Mouse (Mus musculus): ENCODE data around the gene Zfp988. TPM values are rescaled to one million over a fixed set of nuclear protein-coding genes. Genes with fewer than 3 reads are reported as not detected.
"Not testable (repeated sequence)": the region's sequence is repeated elsewhere in the genome, so short reads cannot be mapped to it uniquely, and the experiment has no call there.

Zfp988 gene
- total RNA-seq (2012; rRNA removed) (not detected in 2 replicates), total RNA-seq (2014; rRNA removed) (not detected in 2 replicates), polyA plus RNA-seq (2012; ENCODE audit: insufficient read length, low read depth) (not detected in 2 replicates)

GRCm38 (mm10) chr4:147305436-147305835 lies at the start of gene Zfp988:
Gene Zfp988, plus strand, starts transcription at chr4:147305674.
- H3K36me3 ChIP-seq (replicated peaks in 1 of 2; ENCODE audit: control insufficient read depth in 1 of 2, insufficient read depth in 1 of 2, low read length in 1 of 2); H3K4me1 ChIP-seq (ENCODE audit: control insufficient read depth in 1 of 2, insufficient read depth in 2 of 2); H3K27ac ChIP-seq (ENCODE audit: insufficient read depth, low read depth); dilution Hi-C loops (cut with MboI; ENCODE audit: extremely low pct_ligation_motif_present, extremely low pct_unique_long_range_greater_than_20kb, low sequenced_read_pairs); H3K79me2 ChIP-seq (replicated peaks; ENCODE audit: control insufficient read depth, extremely low read depth, insufficient read depth, poor library complexity, severe bottlenecking); H3K9me3 ChIP-seq (replicated peaks; ENCODE audit: low read length); DNase-seq (ENCODE audit: extremely low read depth); in situ Hi-C loops (cut with MboI; ENCODE audit: low pct_ligation_motif_present, low pct_unique_long_range_greater_than_20kb, low sequenced_read_pairs); H3K9ac ChIP-seq (ENCODE audit: insufficient read depth, low read depth); H3K27me3 ChIP-seq (replicated peaks); H3K4me3 ChIP-seq (replicated peaks in 1 of 3; ENCODE audit: low read depth in 2 of 3, low read length in 2 of 3, poor library complexity in 1 of 3); H3K4me2 ChIP-seq (ENCODE audit: insufficient read depth, low read depth, poor library complexity, severe bottlenecking): not testable (repeated sequence)

GRCm38 (mm10) chr4:147262708-147263107 lies 42.8 kb upstream of the Zfp988 start:
- H3K27me3 ChIP-seq (replicated peaks); H3K4me1 ChIP-seq (ENCODE audit: control insufficient read depth in 1 of 2, insufficient read depth in 2 of 2); H3K4me3 ChIP-seq (replicated peaks in 1 of 3; ENCODE audit: low read depth in 2 of 3, low read length in 2 of 3, poor library complexity in 1 of 3); dilution Hi-C loops (cut with MboI; ENCODE audit: extremely low pct_ligation_motif_present, extremely low pct_unique_long_range_greater_than_20kb, low sequenced_read_pairs); DNase-seq (ENCODE audit: extremely low read depth); H3K79me2 ChIP-seq (replicated peaks; ENCODE audit: control insufficient read depth, extremely low read depth, insufficient read depth, poor library complexity, severe bottlenecking); H3K9me3 ChIP-seq (replicated peaks; ENCODE audit: low read length); H3K36me3 ChIP-seq (replicated peaks in 1 of 2; ENCODE audit: control insufficient read depth in 1 of 2, insufficient read depth in 1 of 2, low read length in 1 of 2); H3K27ac ChIP-seq (ENCODE audit: insufficient read depth, low read depth); H3K9ac ChIP-seq (ENCODE audit: insufficient read depth, low read depth); H3K4me2 ChIP-seq (ENCODE audit: insufficient read depth, low read depth, poor library complexity, severe bottlenecking); in situ Hi-C loops (cut with MboI; ENCODE audit: low pct_ligation_motif_present, low pct_unique_long_range_greater_than_20kb, low sequenced_read_pairs): not testable (repeated sequence)

- H3K4me2 ChIP-seq (ENCODE audit: insufficient read depth, low read depth, poor library complexity, severe bottlenecking); H3K4me1 ChIP-seq (ENCODE audit: control insufficient read depth in 1 of 2, insufficient read depth in 2 of 2); in situ Hi-C loops (cut with MboI; ENCODE audit: low pct_ligation_motif_present, low pct_unique_long_range_greater_than_20kb, low sequenced_read_pairs); H3K9ac ChIP-seq (ENCODE audit: insufficient read depth, low read depth); DNase-seq (ENCODE audit: extremely low read depth); H3K36me3 ChIP-seq (replicated peaks in 1 of 2; ENCODE audit: control insufficient read depth in 1 of 2, insufficient read depth in 1 of 2, low read length in 1 of 2); H3K27me3 ChIP-seq (replicated peaks); H3K9me3 ChIP-seq (replicated peaks; ENCODE audit: low read length); H3K27ac ChIP-seq (ENCODE audit: insufficient read depth, low read depth); H3K79me2 ChIP-seq (replicated peaks; ENCODE audit: control insufficient read depth, extremely low read depth, insufficient read depth, poor library complexity, severe bottlenecking); dilution Hi-C loops (cut with MboI; ENCODE audit: extremely low pct_ligation_motif_present, extremely low pct_unique_long_range_greater_than_20kb, low sequenced_read_pairs); H3K4me3 ChIP-seq (replicated peaks in 1 of 3; ENCODE audit: low read depth in 2 of 3, low read length in 2 of 3, poor library complexity in 1 of 3): not testable (repeated sequence)
Observed at GRCm38 (mm10) chr4:147267302-147267701, 38.2 kb upstream of the Zfp988 start.

- H3K79me2 ChIP-seq (replicated peaks; ENCODE audit: control insufficient read depth, extremely low read depth, insufficient read depth, poor library complexity, severe bottlenecking); in situ Hi-C loops (cut with MboI; ENCODE audit: low pct_ligation_motif_present, low pct_unique_long_range_greater_than_20kb, low sequenced_read_pairs); dilution Hi-C loops (cut with MboI; ENCODE audit: extremely low pct_ligation_motif_present, extremely low pct_unique_long_range_greater_than_20kb, low sequenced_read_pairs); H3K4me1 ChIP-seq (ENCODE audit: control insufficient read depth in 1 of 2, insufficient read depth in 2 of 2); H3K4me3 ChIP-seq (replicated peaks in 1 of 3; ENCODE audit: low read depth in 2 of 3, low read length in 2 of 3, poor library complexity in 1 of 3); H3K36me3 ChIP-seq (replicated peaks in 1 of 2; ENCODE audit: control insufficient read depth in 1 of 2, insufficient read depth in 1 of 2, low read length in 1 of 2); DNase-seq (ENCODE audit: extremely low read depth); H3K9ac ChIP-seq (ENCODE audit: insufficient read depth, low read depth); H3K27ac ChIP-seq (ENCODE audit: insufficient read depth, low read depth); H3K4me2 ChIP-seq (ENCODE audit: insufficient read depth, low read depth, poor library complexity, severe bottlenecking); H3K27me3 ChIP-seq (replicated peaks); H3K9me3 ChIP-seq (replicated peaks; ENCODE audit: low read length): not testable (repeated sequence)
Observed at GRCm38 (mm10) chr4:147268735-147269134, 36.7 kb upstream of the Zfp988 start.

GRCm38 (mm10) chr4:147270026-147270425 lies 35.4 kb upstream of the Zfp988 start:
- H3K27me3 ChIP-seq (replicated peaks); dilution Hi-C loops (cut with MboI; ENCODE audit: extremely low pct_ligation_motif_present, extremely low pct_unique_long_range_greater_than_20kb, low sequenced_read_pairs); H3K27ac ChIP-seq (ENCODE audit: insufficient read depth, low read depth); in situ Hi-C loops (cut with MboI; ENCODE audit: low pct_ligation_motif_present, low pct_unique_long_range_greater_than_20kb, low sequenced_read_pairs); DNase-seq (ENCODE audit: extremely low read depth); H3K9ac ChIP-seq (ENCODE audit: insufficient read depth, low read depth); H3K4me1 ChIP-seq (ENCODE audit: control insufficient read depth in 1 of 2, insufficient read depth in 2 of 2); H3K36me3 ChIP-seq (replicated peaks in 1 of 2; ENCODE audit: control insufficient read depth in 1 of 2, insufficient read depth in 1 of 2, low read length in 1 of 2); H3K4me3 ChIP-seq (replicated peaks in 1 of 3; ENCODE audit: low read depth in 2 of 3, low read length in 2 of 3, poor library complexity in 1 of 3); H3K9me3 ChIP-seq (replicated peaks; ENCODE audit: low read length); H3K79me2 ChIP-seq (replicated peaks; ENCODE audit: control insufficient read depth, extremely low read depth, insufficient read depth, poor library complexity, severe bottlenecking); H3K4me2 ChIP-seq (ENCODE audit: insufficient read depth, low read depth, poor library complexity, severe bottlenecking): not testable (repeated sequence)

DNA sequence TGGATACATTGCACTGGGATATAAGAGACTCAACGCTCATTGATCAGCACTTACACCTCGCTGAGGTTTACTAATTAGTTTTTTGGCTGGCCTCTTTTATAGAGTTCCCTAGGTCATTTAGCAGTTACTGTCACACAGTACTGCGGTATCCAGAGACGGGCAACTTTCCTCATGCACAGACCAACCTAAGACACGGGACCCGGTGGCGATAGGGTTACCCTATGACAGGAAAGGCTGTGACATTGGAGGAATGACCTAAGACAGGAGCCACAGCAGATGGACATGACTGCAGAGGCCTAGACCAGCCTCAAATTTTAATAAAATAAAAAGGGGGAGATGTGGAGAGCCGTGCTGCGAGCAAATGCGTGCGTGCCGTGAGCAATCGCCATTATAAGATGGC lies 33.9 kb upstream of the Zfp988 start:
- H3K4me3 ChIP-seq (replicated peaks in 1 of 3; ENCODE audit: low read depth in 2 of 3, low read length in 2 of 3, poor library complexity in 1 of 3); H3K79me2 ChIP-seq (replicated peaks; ENCODE audit: control insufficient read depth, extremely low read depth, insufficient read depth, poor library complexity, severe bottlenecking); H3K9me3 ChIP-seq (replicated peaks; ENCODE audit: low read length); H3K4me1 ChIP-seq (ENCODE audit: control insufficient read depth in 1 of 2, insufficient read depth in 2 of 2); H3K4me2 ChIP-seq (ENCODE audit: insufficient read depth, low read depth, poor library complexity, severe bottlenecking); H3K27me3 ChIP-seq (replicated peaks); H3K36me3 ChIP-seq (replicated peaks in 1 of 2; ENCODE audit: control insufficient read depth in 1 of 2, insufficient read depth in 1 of 2, low read length in 1 of 2); H3K9ac ChIP-seq (ENCODE audit: insufficient read depth, low read depth); in situ Hi-C loops (cut with MboI; ENCODE audit: low pct_ligation_motif_present, low pct_unique_long_range_greater_than_20kb, low sequenced_read_pairs); DNase-seq (ENCODE audit: extremely low read depth); dilution Hi-C loops (cut with MboI; ENCODE audit: extremely low pct_ligation_motif_present, extremely low pct_unique_long_range_greater_than_20kb, low sequenced_read_pairs); H3K27ac ChIP-seq (ENCODE audit: insufficient read depth, low read depth): not testable (repeated sequence)
